Mouse (Mus musculus): ENCODE measurements around the gene Morc2b. TPM values are rescaled to one million over a fixed set of nuclear protein-coding genes. Genes with fewer than 3 reads are reported as not detected.
A peak's percentile ranks its signal among the peaks of the same experiment; 100 is the strongest.
"Not testable (repeated sequence)": the region's sequence is repeated elsewhere in the genome, so short reads cannot be mapped to it uniquely, and the experiment has no call there.

Gene Morc2b
- not detected in 2 replicates for polyA plus RNA-seq (2014; fragmentation: Nextera tagmentation; extraction: Ambion mirVana)

- Histone ChIP-seq H3K9ac (ENCODE audit: low read length) (no peak within 1 kb of the TSS), H3K4me3 (ENCODE audit: low read depth, low read length) (no peak within 1 kb of the TSS), H3K27ac (ENCODE audit: low read depth, low read length) (no peak within 1 kb of the TSS), H3K4me2 (no peak within 1 kb of the TSS), H3K4me1 (ENCODE audit: control insufficient read depth, insufficient read depth, low read length) (no peaks in the 10 kb centered on the region), H3K27me3 (ENCODE audit: control insufficient read depth, insufficient read depth, low read length) (no peaks in the 10 kb centered on the region), H3K36me3 (ENCODE audit: control insufficient read depth, insufficient read depth, low read length) (no peaks in the 10 kb centered on the region), H3K9me3 (ENCODE audit: control insufficient read depth, low read length) (peaks cover 3% of the 10 kb centered on the region; the same call in 1 of the 2 replicates)
- WGBS = 75% methylated on average over 18 of the region's 18 CpGs
- ATAC-seq (ENCODE audit: low FRiP score) (no peak), DNase-seq (ENCODE audit: low spot score, missing footprints) (no peak)
Observed at GRCm38 (mm10) chr17:33139261-33139820, at the start of gene Morc2b. Gene Morc2b, minus strand, starts transcription at chr17:33139683.

- 77% methylated on average over 1 of the region's 1 CpGs for WGBS
- H3K27me3 ChIP-seq (ENCODE audit: control insufficient read depth, insufficient read depth, low read length); H3K9me3 ChIP-seq (ENCODE audit: control insufficient read depth, low read length); H3K4me1 ChIP-seq (ENCODE audit: control insufficient read depth, insufficient read depth, low read length); H3K27ac ChIP-seq (ENCODE audit: low read depth, low read length); H3K9ac ChIP-seq (ENCODE audit: low read length); H3K4me2 ChIP-seq; H3K36me3 ChIP-seq (ENCODE audit: control insufficient read depth, insufficient read depth, low read length); DNase-seq (ENCODE audit: low spot score, missing footprints); ATAC-seq (ENCODE audit: low FRiP score); H3K4me3 ChIP-seq (ENCODE audit: low read depth, low read length): not testable (repeated sequence)
Observed at GRCm38 (mm10) chr17:33168147-33168546, 28.7 kb upstream of the Morc2b start, which contains the start of gene Olfr55. Gene Olfr55, plus strand, starts transcription at chr17:33168447.

GRCm38 (mm10) chr17:33126257-33126656 lies 13.2 kb downstream of the Morc2b start:
- no peaks in the 10 kb centered on the region for H3K4me1 ChIP-seq (ENCODE audit: control insufficient read depth, insufficient read depth, low read length)
- no peak overlapping the region for H3K9ac ChIP-seq (ENCODE audit: low read length)
- DNase-seq (ENCODE audit: low spot score, missing footprints) (no peak), ATAC-seq (ENCODE audit: low FRiP score) (no peak)
- H3K4me2 ChIP-seq = no peak overlapping the region
- WGBS = 70% methylated on average over 2 of the region's 2 CpGs
- H3K9me3 ChIP-seq (ENCODE audit: control insufficient read depth, low read length) = no peaks in the 10 kb centered on the region
- no peak overlapping the region for H3K27ac ChIP-seq (ENCODE audit: low read depth, low read length)
- H3K36me3 ChIP-seq (ENCODE audit: control insufficient read depth, insufficient read depth, low read length) = no peaks in the 10 kb centered on the region
- no peaks in the 10 kb centered on the region for H3K27me3 ChIP-seq (ENCODE audit: control insufficient read depth, insufficient read depth, low read length)
- H3K4me3 ChIP-seq (ENCODE audit: low read depth, low read length) = no peak overlapping the region

GRCm38 (mm10) chr17:33124546-33124945 lies 14.9 kb downstream of the Morc2b start:
- H3K4me2 ChIP-seq = no peak overlapping the region
- ATAC-seq (ENCODE audit: low FRiP score) = no peak
- no peaks in the 10 kb centered on the region for H3K27me3 ChIP-seq (ENCODE audit: control insufficient read depth, insufficient read depth, low read length)
- H3K27ac ChIP-seq (ENCODE audit: low read depth, low read length) = no peak overlapping the region
- H3K4me3 ChIP-seq (ENCODE audit: low read depth, low read length) = no peak overlapping the region
- no peak for DNase-seq (ENCODE audit: low spot score, missing footprints)
- H3K4me1 ChIP-seq (ENCODE audit: control insufficient read depth, insufficient read depth, low read length) = no peaks in the 10 kb centered on the region
- no peak overlapping the region for H3K9ac ChIP-seq (ENCODE audit: low read length)
- H3K9me3 ChIP-seq (ENCODE audit: control insufficient read depth, low read length) = no peaks in the 10 kb centered on the region
- no peaks in the 10 kb centered on the region for H3K36me3 ChIP-seq (ENCODE audit: control insufficient read depth, insufficient read depth, low read length)

- 90% methylated on average over 2 of the region's 2 CpGs for whole genome bisulfite sequencing
Observed at GRCm38 (mm10) chr17:33097396-33097795, 42.1 kb downstream of the Morc2b start.

GRCm38 (mm10) chr17:33092391-33093193 lies 46.9 kb downstream of the Morc2b start:
- Histone ChIP-seq H3K36me3 (ENCODE audit: control insufficient read depth, insufficient read depth, low read length) (no peaks in the 10 kb centered on the region), H3K4me3 (ENCODE audit: low read depth, low read length) (peak overlapping the region; percentile 73), H3K9ac (ENCODE audit: low read length) (peak overlapping the region; percentile 57), H3K9me3 (ENCODE audit: control insufficient read depth, low read length) (no peaks in the 10 kb centered on the region), H3K4me1 (ENCODE audit: control insufficient read depth, insufficient read depth, low read length) (peaks cover 14% of the 10 kb centered on the region; the same call in 1 of the 2 replicates), H3K4me2 (peak overlapping the region; percentile 58), H3K27ac (ENCODE audit: low read depth, low read length) (peak overlapping the region; percentile 81), H3K27me3 (ENCODE audit: control insufficient read depth, insufficient read depth, low read length) (no peaks in the 10 kb centered on the region)
- peak; percentile 70 for ATAC-seq (ENCODE audit: low FRiP score)
- DNase-seq (ENCODE audit: low spot score, missing footprints) = peak; percentile 97
- 3% methylated on average over 30 of the region's 31 CpGs for WGBS

More at GRCm38 (mm10) chr17:33097396-33097795, 42.1 kb downstream of the Morc2b start:
- DNase-seq (ENCODE audit: low spot score, missing footprints) (no peak), ATAC-seq (ENCODE audit: low FRiP score) (no peak)
- H3K9me3 ChIP-seq (ENCODE audit: control insufficient read depth, low read length) = no peaks in the 10 kb centered on the region
- H3K9ac ChIP-seq (ENCODE audit: low read length) = no peak overlapping the region
- H3K27ac ChIP-seq (ENCODE audit: low read depth, low read length) = no peak overlapping the region
- H3K4me2 ChIP-seq = no peak overlapping the region
- no peaks in the 10 kb centered on the region for H3K36me3 ChIP-seq (ENCODE audit: control insufficient read depth, insufficient read depth, low read length)
- H3K4me1 ChIP-seq (ENCODE audit: control insufficient read depth, insufficient read depth, low read length) = peaks cover 7% of the 10 kb centered on the region; the same call in 1 of the 2 replicates
- no peak overlapping the region for H3K4me3 ChIP-seq (ENCODE audit: low read depth, low read length)
- no peaks in the 10 kb centered on the region for H3K27me3 ChIP-seq (ENCODE audit: control insufficient read depth, insufficient read depth, low read length)

GRCm38 (mm10) chr17:33091630-33092029 lies 47.9 kb downstream of the Morc2b start:
- 53% methylated on average over 1 of the region's 1 CpGs for WGBS
- no peaks in the 10 kb centered on the region for H3K9me3 ChIP-seq (ENCODE audit: control insufficient read depth, low read length)
- peaks cover 14% of the 10 kb centered on the region; the same call in 1 of the 2 replicates for H3K4me1 ChIP-seq (ENCODE audit: control insufficient read depth, insufficient read depth, low read length)
- peak overlapping the region; percentile 7; the same call in 1 of the 2 replicates for H3K4me2 ChIP-seq
- DNase-seq (ENCODE audit: low spot score, missing footprints) = no peak
- no peaks in the 10 kb centered on the region for H3K36me3 ChIP-seq (ENCODE audit: control insufficient read depth, insufficient read depth, low read length)
- H3K9ac ChIP-seq (ENCODE audit: low read length) = no peak overlapping the region
- H3K27me3 ChIP-seq (ENCODE audit: control insufficient read depth, insufficient read depth, low read length) = no peaks in the 10 kb centered on the region
- peak overlapping the region; percentile 14; the same call in 1 of the 2 replicates for H3K27ac ChIP-seq (ENCODE audit: low read depth, low read length)
- no peak for ATAC-seq (ENCODE audit: low FRiP score)
- no peak overlapping the region for H3K4me3 ChIP-seq (ENCODE audit: low read depth, low read length)

- H3K27me3 ChIP-seq (ENCODE audit: control insufficient read depth, insufficient read depth, low read length) = no peaks in the 10 kb centered on the region
- H3K36me3 ChIP-seq (ENCODE audit: control insufficient read depth, insufficient read depth, low read length) = no peaks in the 10 kb centered on the region
- peaks cover 14% of the 10 kb centered on the region; the same call in 1 of the 2 replicates for H3K4me1 ChIP-seq (ENCODE audit: control insufficient read depth, insufficient read depth, low read length)
- WGBS = 3% methylated on average over 34 of the region's 34 CpGs
- peak within 1 kb of the TSS; percentile 59 for H3K4me2 ChIP-seq
- peak within 1 kb of the TSS; percentile 41 for H3K4me3 ChIP-seq (ENCODE audit: low read depth, low read length)
- peak; percentile 89 for ATAC-seq (ENCODE audit: low FRiP score)
- peak within 1 kb of the TSS; percentile 81; the same call in 1 of the 2 replicates for H3K27ac ChIP-seq (ENCODE audit: low read depth, low read length)
- DNase-seq (ENCODE audit: low spot score, missing footprints) = peak; percentile 98
- no peaks in the 10 kb centered on the region for H3K9me3 ChIP-seq (ENCODE audit: control insufficient read depth, low read length)
- H3K9ac ChIP-seq (ENCODE audit: low read length) = peak within 1 kb of the TSS; percentile 60
Observed at GRCm38 (mm10) chr17:33089220-33089949, 50.1 kb downstream of the Morc2b start, which contains the start of gene Zfp563. Gene Zfp563, plus strand, starts transcription at chr17:33089310.

Measured in midbrain, embryonic 11.5 days (tissue).